In the genomic region with DNA sequence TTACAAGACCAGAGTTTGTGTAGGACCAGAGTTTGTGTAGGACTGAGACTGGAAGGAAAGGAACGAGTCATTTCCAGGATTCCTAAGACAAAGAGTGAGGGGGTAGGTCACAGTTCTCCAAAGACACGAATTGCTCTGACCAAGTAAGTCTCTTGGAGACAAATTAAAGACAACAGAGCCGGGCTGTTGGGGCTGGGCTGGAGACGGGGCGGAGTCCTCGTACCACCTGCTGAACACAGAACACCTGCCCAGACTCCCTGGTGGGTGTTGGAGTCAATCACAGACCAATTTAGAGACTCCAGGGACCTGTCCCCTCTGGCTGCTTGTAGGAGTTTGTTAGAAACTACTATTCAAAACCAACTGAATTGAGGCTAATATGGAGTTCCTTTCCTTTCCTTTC, we compare ENCODE assay signal across 21 mouse cellular contexts.
"Had no signal": no experiment of that assay in that cellular context is flagged by ENCODE, and none has a peak within 500 bp of the region (broad histone marks: within the 10 kb centered on the region; RNA-seq: fewer than 3 reads in every experiment).

No protein-coding gene starts in this region.

- ATAC-seq: midbrain, embryonic 13.5 days; midbrain, embryonic 16.5 days had no signal

- H3K4me1 ChIP-seq: limb, embryonic 12.5 days; limb, embryonic 15.5 days; lung, embryonic 15.5 days; megakaryocyte, embryonic 14.5 days; midbrain, embryonic 10.5 days; midbrain, embryonic 13.5 days had no signal

- H3K4me2 ChIP-seq: limb, embryonic 12.5 days; limb, embryonic 15.5 days; liver, embryonic 11.5 days; lung, embryonic 15.5 days; midbrain, embryonic 13.5 days; neural tube, embryonic 13.5 days had no signal

- H3K9me3 ChIP-seq: limb, embryonic 12.5 days; limb, embryonic 15.5 days; lung, embryonic 15.5 days; megakaryocyte, embryonic 14.5 days; midbrain, embryonic 10.5 days; midbrain, embryonic 13.5 days; neural tube, embryonic 13.5 days had no signal

- H3K27ac ChIP-seq: limb, embryonic 12.5 days; limb, embryonic 15.5 days; liver, embryonic 14.5 days; lung, embryonic 15.5 days; midbrain, embryonic 10.5 days; midbrain, embryonic 13.5 days; neural tube, embryonic 13.5 days had no signal

- DNase-seq: kidney, adult 9 months; kidney, postnatal 14 days; kidney, postnatal 4 days; left cerebral cortex, postnatal 4 days; lung, adult 18-20 months; lung, postnatal 10 days; lung, postnatal 36 days; thymus, adult 18-20 months; thymus, postnatal 14 days; thymus, postnatal 4 days had no signal

- H3K9ac ChIP-seq: limb, embryonic 12.5 days; limb, embryonic 15.5 days; liver, embryonic 14.5 days; lung, embryonic 15.5 days; midbrain, embryonic 13.5 days; neural tube, embryonic 13.5 days had no signal

- H3K36me3 ChIP-seq: limb, embryonic 12.5 days; limb, embryonic 15.5 days; lung, embryonic 15.5 days; midbrain, embryonic 10.5 days; midbrain, embryonic 13.5 days; neural tube, embryonic 13.5 days had no signal

- H3K27me3 ChIP-seq: limb, embryonic 12.5 days; limb, embryonic 15.5 days; lung, embryonic 15.5 days; megakaryocyte, embryonic 14.5 days; midbrain, embryonic 13.5 days; neural tube, embryonic 13.5 days had no signal

- H3K4me3 ChIP-seq: limb, embryonic 12.5 days; limb, embryonic 15.5 days; lung, embryonic 15.5 days; megakaryocyte, embryonic 14.5 days; midbrain, embryonic 10.5 days; midbrain, embryonic 13.5 days; myocyte; neural tube, embryonic 13.5 days had no signal
